Mouse (Mus musculus) olfactory bulb, adult 2 months (tissue): Measurements from ENCODE around the gene Rundc1. TPM values are rescaled to one million over a fixed set of nuclear protein-coding genes. Genes with fewer than 3 reads are reported as not detected.
A peak's percentile ranks its signal among the peaks of the same experiment; 100 is the strongest.
"Not testable (repeated sequence)": the region's sequence is repeated elsewhere in the genome, so short reads cannot be mapped to it uniquely, and the experiment has no call there.

Experiments used
- H3K27ac ChIP-seq: fragments of 200-500 bp; 2 replicates; pipeline ENCODE4 v1.5.1; 2012; ENCODE audit warnings: low read depth, low read length; ENCODE audit not compliant: insufficient read depth
- H3K4me1 ChIP-seq: fragments of 200-500 bp; 2 replicates; pipeline ENCODE4 v1.6.1; 2012; ENCODE audit warnings: low read length; ENCODE audit not compliant: control insufficient read depth, insufficient read depth
- H3K4me3 ChIP-seq: fragments of 200-500 bp; 2 replicates; pipeline ENCODE4 v1.5.1; 2012; ENCODE audit warnings: mild to moderate bottlenecking, low read depth, low read length, moderate library complexity; ENCODE audit not compliant: insufficient read depth
- CTCF ChIP-seq: fragments of 200-500 bp; IDR thresholded peaks from 2 replicates; pipeline ENCODE4 v1.5.1; 2012; ENCODE audit warnings: low read depth, mild to moderate bottlenecking, low read length, moderate library complexity; ENCODE audit not compliant: insufficient read depth
- POLR2A ChIP-seq: fragments of 200-500 bp; IDR thresholded peaks from 2 replicates; pipeline ENCODE4 v1.6.1; 2012; ENCODE audit warnings: mild to moderate bottlenecking, low read depth, low read length, moderate library complexity; ENCODE audit not compliant: insufficient read depth
- WGBS: fragments of 180-500 bp; shearing (Covaris S2); methylation state at CpG from one replicate; pipeline ENCODE4 v1.1.7; 2018; 5-methylcytosine and 5-hydroxymethylcytosine counted together
- polyA plus RNA-seq: library from polyadenylated mRNA; stranded (reverse); fragments of >200 nt; gene quantifications from 2 replicates; pipeline ENCODE4 v1.2.4, GENCODE M21; 2012; ENCODE audit warnings: low replicate concordance; ENCODE audit not compliant: missing spikeins, insufficient read depth, insufficient read length

The Rundc1 gene
- polyA plus RNA-seq, 1 experiment, result not detected

DNA sequence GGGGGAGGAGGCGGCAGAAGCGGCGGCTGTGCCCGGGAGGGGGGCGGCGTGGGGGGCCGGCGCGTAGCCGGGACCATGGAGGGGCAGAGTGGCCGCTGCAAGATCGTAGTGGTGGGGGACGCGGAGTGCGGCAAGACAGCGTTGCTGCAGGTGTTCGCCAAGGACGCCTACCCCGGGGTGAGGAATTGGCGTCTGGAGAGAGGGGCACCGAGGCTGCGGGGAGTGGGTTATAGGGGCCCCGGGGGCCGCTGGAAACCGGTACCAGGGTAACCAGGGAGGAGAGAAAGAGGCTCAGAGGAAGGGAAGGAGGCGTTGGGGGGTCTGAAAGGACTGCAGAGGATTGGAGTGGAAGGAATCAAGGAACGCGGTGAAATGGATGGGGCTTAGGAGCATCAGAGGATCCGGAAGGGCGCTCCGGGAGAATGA is 43.4 kb downstream of the Rundc1 start:
- Histone ChIP-seq H3K4me1 (peaks cover 21% of the 10 kb centered on the region), H3K4me3 (peak overlapping the region; percentile 58), H3K27ac (peak overlapping the region; percentile 16; the same call in 1 of the 2 replicates)
- TF ChIP-seq CTCF (no peak), POLR2A (0 out of 2 replicates have a peak, but pooled peaks have one; percentile 14)
- under 1% methylated on average over 31 of the region's 31 CpGs for WGBS

DNA sequence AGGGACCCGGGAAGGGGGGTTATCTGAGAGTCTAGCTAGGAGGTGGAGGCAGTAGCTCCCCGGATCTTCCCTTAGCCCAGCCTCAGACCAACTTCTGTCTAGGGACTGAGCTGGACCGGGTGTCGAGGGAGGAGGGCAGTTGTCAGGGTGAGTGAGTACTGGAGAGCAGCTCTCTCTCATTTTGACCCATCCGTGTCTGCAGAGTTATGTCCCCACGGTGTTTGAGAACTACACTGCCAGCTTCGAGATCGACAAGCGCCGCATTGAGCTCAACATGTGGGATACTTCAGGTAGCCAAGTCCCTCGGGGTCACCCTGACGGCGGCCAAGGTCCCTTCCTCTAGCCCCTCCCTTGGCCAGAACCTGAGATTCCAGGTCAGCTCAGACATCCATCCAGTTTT is 43.8 kb downstream of the Rundc1 start:
- Histone ChIP-seq H3K4me3 (peak overlapping the region; percentile 58), H3K27ac (0 out of 2 replicates have a peak overlapping the region, but pooled peaks have one; percentile 16), H3K4me1 (peaks cover 19% of the 10 kb centered on the region)
- 6% methylated on average over 13 of the region's 13 CpGs for WGBS
- TF ChIP-seq POLR2A (no peak), CTCF (no peak)

DNA sequence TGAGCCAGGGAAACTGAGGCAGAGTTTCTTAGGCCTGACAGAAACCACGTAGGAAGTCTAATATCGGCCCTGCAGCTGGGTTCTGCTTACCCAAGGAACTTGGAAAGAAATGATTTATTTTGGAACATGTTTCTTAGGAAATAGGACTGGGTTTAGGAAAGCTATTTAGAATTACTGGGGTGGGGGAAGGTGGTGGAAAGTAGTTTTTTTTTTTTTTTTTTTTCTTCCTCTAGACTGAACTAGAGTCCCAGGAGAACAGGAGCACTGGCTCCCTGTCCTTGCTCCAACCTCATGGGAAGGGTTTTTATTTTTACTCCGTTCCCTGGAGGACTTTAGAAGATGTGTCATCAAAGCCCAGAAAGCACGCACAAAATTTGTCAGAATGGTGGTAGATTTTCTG is 44.3 kb downstream of the Rundc1 start:
- WGBS, result 25% methylated on average over 4 of the region's 4 CpGs
- Histone ChIP-seq H3K4me1 (peaks cover 16% of the 10 kb centered on the region), H3K4me3 (0 out of 2 replicates have a peak overlapping the region, but pooled peaks have one; percentile 58), H3K27ac (no peak overlapping the region)
- no peak for TF ChIP-seq CTCF
- TF ChIP-seq POLR2A, result no peak

DNA sequence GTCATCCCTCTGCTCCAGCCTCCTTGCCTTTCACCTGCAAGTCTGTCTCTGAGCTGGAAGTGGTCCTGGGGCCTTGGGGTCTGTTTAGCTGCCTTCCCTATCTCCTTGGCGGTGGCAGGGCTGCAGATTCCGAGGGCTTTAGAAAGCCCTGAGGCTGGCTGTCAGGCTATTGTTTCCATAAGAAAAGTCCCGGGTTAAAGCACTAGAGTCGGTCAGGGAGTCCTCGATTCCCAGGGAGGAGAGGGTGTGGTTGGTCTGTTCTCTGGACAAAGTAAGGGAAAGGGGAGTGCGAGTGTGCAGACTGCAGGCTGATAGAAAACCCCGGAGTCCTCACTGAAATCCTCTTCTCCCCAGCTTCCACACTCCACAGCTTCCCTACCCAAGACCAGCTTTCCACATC is 45.3 kb downstream of the Rundc1 start:
- H3K4me3 ChIP-seq, result no peak overlapping the region
- WGBS, result 41% methylated on average over 7 of the region's 7 CpGs
- peaks cover 9% of the 10 kb centered on the region for H3K4me1 ChIP-seq
- H3K27ac ChIP-seq, result no peak overlapping the region
- TF ChIP-seq CTCF (no peak), POLR2A (no peak)

DNA sequence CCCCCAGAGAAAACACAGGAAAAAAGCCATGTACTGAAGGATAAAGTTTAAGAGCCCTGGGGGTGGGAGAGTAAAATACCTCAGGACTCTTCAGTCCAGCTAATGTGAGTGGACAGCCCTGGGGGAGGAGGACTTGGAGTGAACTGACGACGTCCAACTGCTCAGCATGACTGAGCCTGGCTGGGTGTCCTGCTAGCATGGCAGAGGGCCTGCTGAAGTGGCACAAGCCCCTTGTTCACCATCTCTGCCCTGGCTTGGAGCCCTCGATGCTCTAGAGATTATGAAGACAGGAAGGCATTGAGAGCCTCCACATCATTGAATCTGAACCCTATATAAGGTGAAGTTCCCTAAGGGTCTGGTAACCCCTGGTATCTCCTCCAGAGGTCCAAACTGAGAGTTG is 47.0 kb downstream of the Rundc1 start:
- H3K27ac ChIP-seq, result no peak overlapping the region
- H3K4me3 ChIP-seq, result no peak overlapping the region
- H3K4me1 ChIP-seq, result peaks cover 4% of the 10 kb centered on the region
- WGBS, result 46% methylated on average over 3 of the region's 3 CpGs
- TF ChIP-seq CTCF, result no peak
- TF ChIP-seq POLR2A, result no peak

DNA sequence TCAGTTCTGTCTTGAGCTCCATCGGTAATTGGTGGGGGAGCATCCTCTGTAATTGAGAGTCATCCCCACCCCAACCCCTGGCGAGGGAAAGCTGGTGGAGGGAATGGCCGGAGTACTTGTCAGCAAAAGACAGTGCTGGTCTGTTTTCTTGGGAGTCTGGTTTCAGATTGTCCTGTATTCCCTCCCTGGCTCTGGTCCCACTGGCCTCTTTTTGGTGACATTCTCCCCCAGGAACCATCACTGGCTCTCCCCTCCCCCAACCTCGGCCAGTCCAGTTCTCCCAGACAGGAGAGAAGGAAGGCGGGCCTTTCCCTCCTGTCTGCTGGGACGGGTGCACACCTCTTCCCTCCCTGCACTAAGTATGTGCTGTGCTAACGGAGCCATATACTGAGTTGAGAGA is 47.5 kb downstream of the Rundc1 start:
- peaks cover 6% of the 10 kb centered on the region for H3K4me1 ChIP-seq
- H3K27ac ChIP-seq, result no peak overlapping the region
- 64% methylated on average over 7 of the region's 7 CpGs for WGBS
- TF ChIP-seq CTCF, result no peak
- TF ChIP-seq POLR2A, result no peak
- no peak overlapping the region for H3K4me3 ChIP-seq

DNA sequence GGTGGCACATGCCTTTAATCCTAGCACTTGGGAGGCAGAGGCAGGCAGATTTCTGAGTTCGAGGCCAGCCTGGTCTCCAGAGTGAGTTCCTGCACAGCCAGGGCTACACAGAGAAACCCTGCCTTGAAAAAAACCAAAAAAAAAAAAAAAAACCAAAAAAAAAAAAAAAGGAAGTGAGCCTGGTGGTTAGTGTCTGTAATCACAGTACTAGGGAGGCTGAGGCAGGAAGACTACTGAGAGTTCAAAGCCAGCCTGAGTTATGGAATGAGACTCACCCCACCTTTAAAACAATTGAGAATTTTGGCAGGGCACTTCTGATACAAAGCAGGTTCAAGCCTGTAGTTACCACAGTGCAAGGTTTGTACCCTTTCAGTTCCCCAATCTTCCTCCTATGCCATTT is 48.8 kb downstream of the Rundc1 start:
- H3K4me1 ChIP-seq, H3K27ac ChIP-seq: not testable (repeated sequence)
- 91% methylated on average over 1 of the region's 1 CpGs for WGBS

DNA sequence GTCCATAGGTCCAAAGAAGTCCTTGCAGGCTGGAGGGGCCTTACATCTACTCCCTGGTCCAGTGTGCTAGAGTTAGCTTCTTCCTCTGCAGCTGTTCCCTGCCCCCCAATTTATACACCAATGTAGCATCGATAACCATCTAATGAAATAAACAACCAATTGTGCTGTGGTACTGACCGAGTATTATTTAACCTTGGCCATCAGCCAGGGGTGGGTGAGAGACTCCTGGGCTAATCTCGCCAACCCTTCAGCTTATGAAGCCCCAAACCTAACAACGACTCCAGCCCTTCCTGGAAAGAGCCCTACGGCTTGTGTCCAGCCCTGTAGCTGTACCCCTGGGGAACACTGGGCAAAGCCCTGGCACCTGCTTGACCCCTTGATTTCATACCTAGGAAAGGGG is 49.4 kb downstream of the Rundc1 start:
- no peak overlapping the region for H3K4me3 ChIP-seq
- H3K4me1 ChIP-seq, result peaks cover 8% of the 10 kb centered on the region
- 47% methylated on average over 5 of the region's 5 CpGs for WGBS
- no peak for TF ChIP-seq POLR2A
- no peak for TF ChIP-seq CTCF
- no peak overlapping the region for H3K27ac ChIP-seq

More for the DNA sequence above, 48.8 kb downstream of the Rundc1 start:
- not testable (repeated sequence) for H3K4me3 ChIP-seq

DNA sequence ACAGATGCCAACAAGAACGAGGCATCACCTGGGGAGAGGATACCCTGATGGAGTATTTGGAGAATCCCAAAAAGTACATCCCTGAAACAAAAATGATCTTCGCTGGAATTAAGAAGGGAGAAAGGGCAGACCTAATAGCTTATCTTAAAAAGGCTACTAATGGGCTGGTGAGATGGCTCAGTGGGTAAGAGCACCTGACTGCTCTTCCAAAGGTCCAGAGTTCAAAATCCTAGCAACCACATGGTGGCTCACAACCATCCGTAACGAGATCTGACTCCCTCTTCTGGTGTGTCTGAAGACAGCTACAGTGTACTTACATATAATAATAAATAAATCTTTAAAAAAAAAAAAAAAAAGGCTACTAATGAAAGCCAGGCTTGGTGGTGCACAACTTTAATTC is 51.5 kb downstream of the Rundc1 start:
- H3K4me3 ChIP-seq, H3K4me1 ChIP-seq, H3K27ac ChIP-seq: not testable (repeated sequence)
- WGBS, result 86% methylated on average over 4 of the region's 4 CpGs

DNA sequence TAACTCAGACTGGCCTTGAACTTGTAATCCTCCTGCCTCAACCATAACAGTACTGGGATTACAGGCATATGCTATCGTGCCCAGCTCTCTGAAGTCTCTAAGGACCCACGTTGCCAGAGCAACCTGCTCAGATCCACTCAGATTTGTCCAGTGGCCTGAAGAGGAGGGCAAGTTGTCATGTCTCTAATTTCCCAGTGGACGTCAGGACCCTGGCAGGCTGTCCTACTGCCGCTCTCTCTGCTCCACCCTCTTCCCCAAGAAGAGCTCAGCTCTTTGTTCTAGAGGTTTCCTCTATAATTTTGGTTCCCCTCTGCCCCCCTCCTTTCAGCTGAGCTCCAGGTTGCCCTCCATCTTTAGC is 52.3 kb downstream of the Rundc1 start:
- TF ChIP-seq POLR2A (no peak), CTCF (no peak)
- Histone ChIP-seq H3K27ac (no peak overlapping the region), H3K4me3 (no peak overlapping the region), H3K4me1 (peaks cover 8% of the 10 kb centered on the region)
- 27% methylated on average over 4 of the region's 4 CpGs for WGBS
